14 mouse cellular contexts compared by ENCODE assay signal in genomic region chr14:100235746-100236145, GRCm38 (mm10). TPM values are rescaled to one million over a fixed set of nuclear protein-coding genes. Genes with fewer than 3 reads are reported as not detected.
DNase-seq lines count a peak whose midpoint lies in the region; ATAC-seq lines count a peak whose summit lies in the region.
"Had no signal": no experiment of that assay in that cellular context is flagged by ENCODE, and none has a peak within 500 bp of the region (broad histone marks: within the 10 kb centered on the region; RNA-seq: fewer than 3 reads in every experiment).

No protein-coding gene starts in this region.

- no peak overlapping the region for H3K4me3 ChIP-seq in heart, embryonic 10.5 days
- H3K4me3 ChIP-seq in kidney, embryonic 14.5 days (ENCODE audit: low read length) = no peak overlapping the region
- H3K4me3 ChIP-seq in midbrain, embryonic 15.5 days = no peak overlapping the region
- no peak overlapping the region for H3K4me3 ChIP-seq in midbrain, embryonic 16.5 days (ENCODE audit: low read depth, low read length)
- H3K4me3 ChIP-seq: embryonic facial prominence, embryonic 13.5 days; hindbrain, embryonic 12.5 days; kidney, embryonic 15.5 days; left cerebral cortex, adult 2 months had no signal

- no peaks in the 10 kb centered on the region for H3K27me3 ChIP-seq in heart, embryonic 10.5 days (ENCODE audit: insufficient read depth, poor library complexity, severe bottlenecking)
- H3K27me3 ChIP-seq in kidney, embryonic 14.5 days (ENCODE audit: control insufficient read depth, insufficient read depth, low read length) = no peaks in the 10 kb centered on the region
- no peaks in the 10 kb centered on the region for H3K27me3 ChIP-seq in midbrain, embryonic 15.5 days (replicated peaks)
- no peaks in the 10 kb centered on the region for H3K27me3 ChIP-seq in midbrain, embryonic 16.5 days (ENCODE audit: control insufficient read depth, insufficient read depth, low read depth, low read length)
- H3K27me3 ChIP-seq: embryonic facial prominence, embryonic 13.5 days; hindbrain, embryonic 12.5 days; kidney, embryonic 15.5 days had no signal

- no peak overlapping the region for H3K27ac ChIP-seq in heart, embryonic 10.5 days
- no peak overlapping the region for H3K27ac ChIP-seq in kidney, embryonic 14.5 days (ENCODE audit: low read depth, low read length)
- H3K27ac ChIP-seq in midbrain, embryonic 15.5 days = no peak overlapping the region
- no peak overlapping the region for H3K27ac ChIP-seq in midbrain, embryonic 16.5 days (ENCODE audit: low read length)
- H3K27ac ChIP-seq: embryonic facial prominence, embryonic 13.5 days; hindbrain, embryonic 12.5 days; kidney, embryonic 15.5 days; left cerebral cortex, adult 2 months had no signal

- peak; percentile 87 for DNase-seq in heart, adult 11 months
- no peak for DNase-seq in heart, embryonic 10.5 days (ENCODE audit: low spot score)
- DNase-seq in kidney, adult 18-20 months = no peak
- no peak for DNase-seq in right cerebral cortex, postnatal 14 days
- DNase-seq: adrenal gland, postnatal 14 days; thymus, adult 2 months had no signal

- peaks cover 21% of the 10 kb centered on the region; the same call in 1 of the 2 replicates for H3K4me1 ChIP-seq in heart, embryonic 10.5 days
- H3K4me1 ChIP-seq in kidney, embryonic 14.5 days (ENCODE audit: control insufficient read depth, insufficient read depth, low read length) = no peaks in the 10 kb centered on the region
- H3K4me1 ChIP-seq in midbrain, embryonic 15.5 days = peaks cover 6% of the 10 kb centered on the region
- H3K4me1 ChIP-seq in midbrain, embryonic 16.5 days (ENCODE audit: control insufficient read depth, insufficient read depth, low read length) = peaks cover 3% of the 10 kb centered on the region; the same call in 1 of the 2 replicates
- H3K4me1 ChIP-seq: embryonic facial prominence, embryonic 13.5 days had no signal

- no peaks in the 10 kb centered on the region for H3K36me3 ChIP-seq in heart, embryonic 10.5 days
- H3K36me3 ChIP-seq in kidney, embryonic 14.5 days (ENCODE audit: control insufficient read depth, insufficient read depth, low read length) = no peaks in the 10 kb centered on the region
- H3K36me3 ChIP-seq in midbrain, embryonic 15.5 days (replicated peaks) = no peaks in the 10 kb centered on the region
- H3K36me3 ChIP-seq in midbrain, embryonic 16.5 days (ENCODE audit: control insufficient read depth, insufficient read depth, low read length) = no peaks in the 10 kb centered on the region
- H3K36me3 ChIP-seq: embryonic facial prominence, embryonic 13.5 days; hindbrain, embryonic 12.5 days; kidney, embryonic 15.5 days had no signal

- ATAC-seq in kidney, embryonic 14.5 days (ENCODE audit: low FRiP score, low TSS enrichment) = 0 out of 2 replicates have a peak, but pooled peaks have one; percentile 46
- peak; percentile 60 for ATAC-seq in midbrain, embryonic 15.5 days (replicated peaks)
- no peak for ATAC-seq in midbrain, embryonic 16.5 days
- ATAC-seq: CD4-positive, CD25-positive, alpha-beta regulatory T cell, adult 4 months had no signal

- 22% methylated on average over 3 of the region's 3 CpGs for WGBS in heart, embryonic 10.5 days
- 42% methylated on average over 3 of the region's 3 CpGs for WGBS in kidney, embryonic 14.5 days
- WGBS in midbrain, embryonic 15.5 days = 40% methylated on average over 3 of the region's 3 CpGs
- 40% methylated on average over 3 of the region's 3 CpGs for WGBS in midbrain, embryonic 16.5 days

- no peaks in the 10 kb centered on the region for H3K9me3 ChIP-seq in heart, embryonic 10.5 days
- H3K9me3 ChIP-seq in kidney, embryonic 14.5 days (ENCODE audit: control insufficient read depth, low read length) = no peaks in the 10 kb centered on the region
- H3K9me3 ChIP-seq in midbrain, embryonic 15.5 days = no peaks in the 10 kb centered on the region
- no peaks in the 10 kb centered on the region for H3K9me3 ChIP-seq in midbrain, embryonic 16.5 days (replicated peaks; ENCODE audit: control insufficient read depth, low read length, poor library complexity, severe bottlenecking)
- H3K9me3 ChIP-seq: embryonic facial prominence, embryonic 13.5 days; hindbrain, embryonic 12.5 days; kidney, embryonic 15.5 days had no signal

- no peak overlapping the region for H3K4me2 ChIP-seq in kidney, embryonic 14.5 days (replicated peaks; ENCODE audit: low read depth, low read length)
- no peak overlapping the region for H3K4me2 ChIP-seq in midbrain, embryonic 15.5 days
- no peak overlapping the region for H3K4me2 ChIP-seq in midbrain, embryonic 16.5 days (ENCODE audit: low read length)
- H3K4me2 ChIP-seq: embryonic facial prominence, embryonic 13.5 days; hindbrain, embryonic 12.5 days; kidney, embryonic 15.5 days had no signal

- no peak overlapping the region for H3K9ac ChIP-seq in kidney, embryonic 14.5 days (ENCODE audit: low read depth, low read length)
- no peak overlapping the region for H3K9ac ChIP-seq in midbrain, embryonic 15.5 days
- H3K9ac ChIP-seq in midbrain, embryonic 16.5 days (ENCODE audit: low read depth, low read length) = no peak overlapping the region
- H3K9ac ChIP-seq: embryonic facial prominence, embryonic 13.5 days; hindbrain, embryonic 12.5 days; kidney, embryonic 15.5 days had no signal

RNA-seq across cellular contexts. Expression of gene Klf12, which starts 48.7 kb away (rescaled TPM):
- 5.7 and 8.4 TPM in 2 replicates for polyA plus RNA-seq in heart, embryonic 10.5 days (2016; fragmentation: Nextera tagmentation; extraction: Ambion mirVana)
- polyA plus RNA-seq in kidney, embryonic 14.5 days (2014; fragmentation: Nextera tagmentation; extraction: Ambion mirVana) = 7.1 and 10.1 TPM in 2 replicates
- 59.9 and 61.3 TPM in 2 replicates for polyA plus RNA-seq in midbrain, embryonic 15.5 days (2015; fragmentation: Nextera tagmentation; extraction: Ambion mirVana)
- 51.3 and 60.2 TPM in 2 replicates for polyA plus RNA-seq in midbrain, embryonic 16.5 days (2015; fragmentation: Nextera tagmentation; extraction: Ambion mirVana)
